Mouse (Mus musculus) monocyte, adult 5-6 weeks (primary cell): ENCODE data around the gene Gm20431. TPM values are rescaled to one million over a fixed set of nuclear protein-coding genes. Genes with fewer than 3 reads are reported as not detected.

Experiments used
- ATAC-seq: fragments of 153-309, 156-312 bp; replicated peaks from 2 replicates; pipeline ENCODE4 v1.8.0; 2017; ENCODE audit warnings: mild to moderate bottlenecking; ENCODE audit not compliant: low TSS enrichment, insufficient number of reproducible peaks, severe bottlenecking, poor library complexity, low FRiP score
- total RNA-seq: library from RNA; stranded (forward); fragments of 200-1000, 200-491, 200-594 nt; gene quantifications from 3 replicates; pipeline ENCODE4 v1.2.3, GENCODE M21; 2017

Gm20431 gene
- total RNA-seq, 1 experiment from 2014 or later = not detected

DNA sequence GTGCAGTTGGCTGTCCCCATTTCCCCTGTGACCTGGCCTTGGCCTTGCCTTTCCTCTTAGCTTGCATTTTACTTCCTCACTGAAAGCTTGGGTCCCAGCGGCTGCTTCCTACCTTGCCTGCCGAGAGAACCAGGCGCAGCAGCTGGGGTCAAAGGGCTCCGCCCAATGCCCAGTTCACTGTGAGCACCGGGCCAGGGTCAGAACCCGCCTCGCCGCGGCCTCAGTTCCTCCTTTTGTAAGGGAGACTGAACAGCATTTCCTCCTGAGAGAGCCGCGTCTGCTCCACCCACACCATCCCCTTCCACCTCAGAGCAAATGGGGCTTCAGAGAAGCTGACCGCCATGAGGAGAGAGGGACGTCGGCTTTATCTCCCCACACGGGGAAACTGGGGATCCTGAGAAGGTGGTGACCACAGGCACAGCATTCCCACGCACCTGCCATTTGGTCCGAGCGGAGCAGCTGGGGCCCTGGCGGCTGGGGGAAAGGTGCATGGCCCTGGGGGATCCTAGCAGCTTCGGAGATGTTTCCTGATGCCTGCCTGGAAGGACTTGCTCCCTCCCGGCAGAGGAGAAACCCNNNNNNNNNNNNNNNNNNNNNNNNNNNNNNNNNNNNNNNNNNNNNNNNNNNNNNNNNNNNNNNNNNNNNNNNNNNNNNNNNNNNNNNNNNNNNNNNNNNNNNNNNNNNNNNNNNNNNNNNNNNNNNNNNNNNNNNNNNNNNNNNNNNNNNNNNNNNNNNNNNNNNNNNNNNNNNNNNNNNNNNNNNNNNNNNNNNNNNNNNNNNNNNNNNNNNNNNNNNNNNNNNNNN, 72.3 kb downstream of the Gm20431 start:
- peak; percentile 86 for ATAC-seq

DNA sequence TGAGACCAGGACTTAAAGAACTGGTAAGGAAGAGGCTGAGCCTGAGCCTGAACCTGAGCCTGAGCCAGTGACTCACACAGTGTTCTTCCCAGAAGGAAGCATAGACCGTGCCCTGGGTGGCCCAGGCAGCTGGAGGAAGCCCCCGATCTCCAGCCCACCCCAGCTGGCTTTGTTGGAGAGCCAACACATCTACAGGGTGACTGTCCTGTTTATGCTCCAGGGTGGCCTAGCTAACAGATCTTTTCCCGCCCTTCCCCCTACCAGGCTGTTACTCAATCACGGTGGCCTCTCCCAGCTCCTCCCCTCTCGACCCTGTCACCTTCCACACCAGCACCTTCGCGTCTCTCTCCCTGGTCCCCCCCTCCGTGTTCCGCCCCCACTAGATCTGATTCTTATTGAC, 74.3 kb downstream of the Gm20431 start:
- no peak for ATAC-seq

DNA sequence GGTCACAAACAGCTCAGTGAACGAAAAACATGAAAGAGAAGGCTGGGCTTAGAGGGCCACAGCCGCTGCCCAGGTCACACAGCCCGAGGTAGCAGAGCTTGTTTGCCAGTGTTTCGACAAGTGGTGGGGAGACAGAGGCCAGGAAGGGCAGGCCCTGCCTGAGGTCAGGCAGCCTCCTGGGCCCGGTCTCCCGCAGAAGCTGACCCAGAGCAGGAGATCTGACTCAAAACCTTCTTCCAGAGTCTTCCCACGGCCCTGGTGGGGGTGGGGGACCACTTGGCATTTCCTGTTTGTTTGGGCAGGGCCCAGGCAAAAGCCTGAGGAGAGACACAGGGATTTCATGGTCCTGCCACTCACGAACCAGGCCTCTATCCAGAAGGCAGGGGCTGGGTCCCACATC, 75.3 kb downstream of the Gm20431 start:
- no peak for ATAC-seq

DNA sequence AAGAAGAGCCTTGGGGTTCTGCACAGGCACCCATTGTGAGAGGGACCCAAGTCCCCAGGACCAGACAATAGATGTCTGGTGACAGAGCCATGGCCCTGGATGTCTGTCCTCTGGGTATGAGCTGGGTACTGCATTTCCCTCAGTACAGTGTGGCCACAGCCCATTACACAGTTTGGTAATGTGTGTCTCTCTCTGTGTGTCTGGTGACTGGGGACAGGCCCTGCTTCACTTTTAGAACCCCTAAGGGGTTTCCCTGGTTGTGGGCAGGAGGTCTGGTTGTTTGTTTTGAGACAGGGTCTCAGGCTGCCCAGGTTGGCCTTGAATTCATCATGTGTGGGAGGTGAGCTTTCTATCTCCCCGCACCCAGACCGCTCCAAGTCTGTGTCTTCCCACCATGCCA, 76.0 kb downstream of the Gm20431 start:
- no peak for ATAC-seq

DNA sequence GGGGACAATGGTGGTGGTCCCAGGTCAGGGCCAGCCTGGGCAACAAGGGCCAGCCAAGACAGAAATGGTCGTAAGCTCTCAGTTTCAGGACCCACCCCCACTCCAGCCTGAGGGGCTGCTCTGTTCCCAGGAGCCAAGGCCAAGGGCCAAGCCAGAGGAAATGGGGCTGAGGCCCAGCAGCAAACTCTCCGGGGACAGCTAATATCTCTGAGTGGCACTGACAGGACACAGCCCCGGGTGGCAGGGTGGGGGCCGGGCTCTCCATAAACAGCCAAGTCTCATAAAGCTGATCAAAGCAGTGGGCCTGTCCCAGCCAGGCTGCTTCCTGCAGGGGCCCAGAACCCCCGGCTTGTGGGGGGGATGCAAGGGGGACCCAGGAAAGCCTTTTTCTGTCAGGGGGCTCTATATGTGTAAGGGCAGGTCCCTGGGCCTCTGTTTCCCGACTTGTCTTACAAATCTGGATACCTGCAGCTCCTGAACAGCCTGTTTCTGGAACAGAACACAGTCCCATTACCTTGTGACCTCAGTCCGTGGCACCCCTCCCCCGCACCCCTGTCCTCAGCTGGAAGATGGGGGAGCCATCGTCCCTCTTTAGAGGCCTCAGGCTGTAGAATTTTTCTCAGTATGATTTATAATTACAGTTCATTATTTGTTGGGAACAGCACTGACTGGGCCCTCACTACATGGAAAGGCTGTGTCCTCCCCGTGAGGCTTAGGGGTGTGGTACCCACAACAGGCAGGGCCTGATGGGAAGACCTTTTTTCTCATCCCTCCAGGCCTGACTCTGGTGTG, 77.9 kb downstream of the Gm20431 start:
- no peak for ATAC-seq

DNA sequence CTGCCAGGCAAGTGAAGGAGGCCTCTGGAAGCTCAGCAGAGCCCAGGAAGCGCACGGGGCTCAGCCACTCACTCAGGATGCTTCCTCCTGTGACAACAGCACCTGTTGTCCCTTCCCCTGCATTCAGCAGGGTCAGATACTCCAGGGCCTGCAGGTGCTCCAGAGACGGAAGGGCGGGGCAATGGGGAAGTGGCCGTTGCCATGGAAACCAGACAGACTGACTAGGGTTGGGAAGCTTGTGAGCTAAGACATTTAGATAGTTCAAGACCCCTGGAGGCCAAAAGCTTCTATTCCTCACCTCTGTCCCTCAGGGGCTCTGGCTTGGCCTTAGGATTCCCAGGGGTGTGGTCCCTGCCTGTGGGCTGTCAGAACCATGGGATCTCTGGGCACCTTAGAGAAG, 82.8 kb downstream of the Gm20431 start:
- no peak for ATAC-seq

DNA sequence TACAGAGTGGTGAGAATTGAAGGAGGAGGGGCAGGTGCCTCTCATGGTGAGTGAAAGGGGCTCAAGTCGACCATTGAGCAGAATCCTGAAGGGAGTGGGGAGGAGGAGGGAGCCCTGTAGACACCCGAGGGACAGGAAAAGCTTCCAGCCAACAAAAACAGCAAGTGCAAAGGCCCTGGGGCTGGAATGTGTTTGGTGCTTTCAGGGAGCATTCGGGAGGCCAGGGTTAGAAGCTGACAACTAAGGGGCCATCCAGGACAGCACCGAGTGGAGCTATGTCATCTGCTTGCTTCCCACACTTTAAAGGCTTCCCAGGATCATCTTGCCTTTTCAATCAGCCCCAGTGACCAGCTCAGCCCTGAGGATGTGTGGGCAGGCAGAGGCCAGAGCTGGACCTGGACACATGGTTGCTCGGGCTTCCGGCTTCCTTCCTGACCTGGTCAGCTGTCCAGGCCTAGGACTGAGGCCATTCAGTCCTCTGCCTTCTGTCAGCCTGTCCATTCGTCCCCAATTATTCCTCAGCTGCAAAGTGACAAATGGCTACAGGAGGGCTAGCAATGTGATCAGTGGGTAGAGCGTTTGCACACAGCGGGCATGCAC, 84.0 kb downstream of the Gm20431 start:
- ATAC-seq = no peak

DNA sequence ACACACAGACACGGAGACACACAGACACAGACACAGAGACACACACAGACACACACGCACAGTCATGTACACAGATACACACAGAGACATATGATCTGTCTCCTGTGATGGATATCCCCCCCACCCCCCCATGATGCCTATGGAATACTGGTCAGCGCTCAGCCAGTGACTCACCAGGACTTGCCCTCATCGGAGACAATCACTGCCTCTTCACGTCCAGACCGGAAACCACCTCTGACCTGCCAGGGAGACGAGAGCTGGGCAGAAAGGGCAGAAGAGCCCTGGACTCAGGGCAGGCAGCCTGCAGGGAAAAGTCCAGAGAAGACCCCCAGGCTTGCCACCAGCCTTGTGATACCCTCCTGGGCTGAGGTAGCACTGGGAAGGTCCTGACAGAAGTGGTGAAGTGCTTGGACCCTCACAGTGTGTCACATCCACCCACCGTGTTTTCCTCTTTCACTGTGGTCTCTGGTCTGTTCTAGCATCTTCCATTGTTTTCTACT, 85.1 kb downstream of the Gm20431 start:
- ATAC-seq = no peak

DNA sequence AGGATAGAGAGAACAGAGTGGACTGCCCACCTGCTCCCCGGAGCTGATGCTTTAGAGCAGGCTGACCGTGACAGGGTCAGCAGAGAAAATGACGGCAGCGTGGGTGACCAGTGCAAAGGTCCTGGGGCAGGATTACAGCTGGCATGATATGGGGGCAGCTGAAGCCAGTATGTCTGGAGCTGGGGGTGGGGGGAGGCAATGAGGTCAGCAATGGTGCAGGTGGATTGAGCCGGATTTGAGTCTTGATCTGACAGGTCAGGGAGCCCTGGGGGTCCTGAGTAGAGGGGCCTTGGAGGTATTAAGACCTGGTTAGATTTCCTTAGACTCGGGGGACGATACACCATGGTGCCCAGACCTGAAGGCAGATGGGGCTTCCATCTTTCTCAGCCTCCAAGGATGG, 85.7 kb downstream of the Gm20431 start:
- no peak for ATAC-seq

DNA sequence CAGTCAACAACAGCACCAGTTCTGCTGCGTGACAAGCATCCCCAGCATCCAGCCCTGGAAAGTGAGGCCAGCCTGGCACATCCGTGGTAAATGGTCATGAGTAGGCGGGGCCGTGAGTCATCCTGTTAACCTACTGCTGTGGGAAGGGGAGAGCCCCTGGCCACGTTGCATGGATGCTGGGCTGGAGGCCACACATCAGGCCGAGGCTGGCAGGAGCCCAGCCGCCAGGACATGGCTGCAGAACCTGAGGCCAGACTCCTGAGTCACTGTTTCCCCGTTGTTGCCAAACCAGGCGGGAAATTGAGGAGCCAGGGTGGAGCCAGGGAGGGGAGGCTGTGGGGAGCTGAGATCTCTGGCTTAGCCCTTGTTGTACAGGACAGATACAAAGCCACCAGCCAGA, 86.5 kb downstream of the Gm20431 start:
- no peak for ATAC-seq

DNA sequence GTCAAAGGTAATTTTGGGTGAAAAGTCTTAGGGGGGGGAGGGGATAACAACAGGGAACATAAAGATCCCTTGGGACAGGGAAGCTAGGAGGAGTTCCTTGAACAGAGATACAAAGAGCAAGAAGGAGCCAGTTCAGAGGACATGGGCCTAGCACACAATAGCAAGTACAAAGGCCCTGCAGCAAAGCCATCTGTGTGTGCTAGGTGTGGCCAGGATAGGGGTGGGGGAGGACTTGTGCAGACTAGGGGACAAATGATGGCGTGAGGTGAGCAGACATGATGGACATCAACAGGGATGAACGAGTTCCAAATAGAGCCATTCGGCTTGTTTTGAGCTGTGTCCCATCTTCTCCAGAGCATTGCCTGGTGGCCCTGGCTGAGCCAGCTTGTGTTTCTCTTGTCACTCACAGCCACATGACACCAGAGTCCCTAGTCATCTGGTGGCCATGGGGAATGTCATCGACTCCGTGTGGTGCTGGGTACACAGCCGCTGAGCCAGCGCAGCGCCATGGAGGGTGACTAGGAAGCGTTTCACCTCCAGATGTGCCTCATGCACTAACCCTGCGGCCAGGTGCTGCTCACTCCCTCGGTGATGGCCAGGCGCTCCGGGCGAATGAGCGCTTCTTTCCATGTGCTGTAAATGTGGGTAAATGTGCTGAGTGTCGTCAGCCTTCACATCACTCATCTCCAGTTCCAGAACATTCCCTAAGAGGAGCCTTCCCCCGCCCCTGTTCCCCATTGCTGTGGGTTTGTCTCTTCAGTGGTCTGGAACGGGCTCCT, 89.7 kb downstream of the Gm20431 start:
- ATAC-seq = no peak

DNA sequence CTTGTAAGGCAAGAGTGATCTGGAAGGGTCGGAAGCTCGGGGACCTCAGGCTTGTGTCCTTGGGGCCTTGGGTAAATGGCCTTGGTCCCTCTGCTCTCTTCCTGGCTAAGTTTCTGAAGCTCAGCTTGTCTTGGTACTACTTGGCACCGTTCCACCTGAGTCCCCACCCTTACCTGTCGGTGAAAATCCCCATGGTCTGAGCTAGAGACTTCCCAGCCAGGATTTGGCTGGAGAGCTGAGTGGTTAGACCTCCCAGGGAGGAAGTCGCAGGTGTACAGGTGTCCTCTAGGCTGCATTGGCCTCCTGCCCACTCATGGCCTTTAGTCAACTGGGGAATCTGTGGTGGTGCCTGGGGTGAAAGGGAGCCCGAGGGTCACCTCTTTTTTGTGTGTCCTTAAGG, 90.5 kb downstream of the Gm20431 start:
- no peak for ATAC-seq

DNA sequence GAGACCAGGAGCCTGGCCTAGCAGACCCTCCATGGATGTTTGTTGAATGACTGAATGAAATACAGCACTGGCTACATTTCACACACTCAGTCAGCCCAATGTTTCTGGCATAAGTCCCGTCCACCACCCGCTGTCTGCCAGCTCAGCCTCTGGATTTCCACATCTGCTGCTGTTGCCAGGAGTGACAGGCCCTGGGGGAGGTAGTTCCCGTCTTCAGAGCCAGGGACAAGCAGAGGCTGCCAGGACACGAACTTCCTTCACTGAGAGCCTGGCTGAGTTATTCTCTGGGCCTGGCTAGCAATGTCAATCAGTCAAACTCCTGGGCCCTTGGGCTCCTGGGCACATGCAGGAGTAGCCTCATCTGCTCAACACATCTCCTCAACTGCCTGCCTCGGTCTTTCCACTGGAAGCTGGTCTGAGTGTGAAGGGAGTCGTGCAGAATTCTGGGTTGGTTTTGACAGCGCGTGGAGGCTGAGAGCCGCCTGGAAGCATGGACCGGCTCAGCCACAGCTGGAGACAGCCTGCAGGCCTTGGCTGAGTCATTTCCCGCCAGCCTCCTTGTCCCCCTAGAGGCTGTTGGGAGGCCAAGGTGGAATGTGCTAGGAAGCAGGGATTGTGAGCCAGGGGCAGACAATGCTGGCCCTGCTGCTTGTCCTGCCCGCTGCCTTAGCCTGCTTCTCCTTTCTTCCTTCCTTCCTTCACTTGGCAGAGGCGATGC, 91.2 kb downstream of the Gm20431 start:
- ATAC-seq = no peak

DNA sequence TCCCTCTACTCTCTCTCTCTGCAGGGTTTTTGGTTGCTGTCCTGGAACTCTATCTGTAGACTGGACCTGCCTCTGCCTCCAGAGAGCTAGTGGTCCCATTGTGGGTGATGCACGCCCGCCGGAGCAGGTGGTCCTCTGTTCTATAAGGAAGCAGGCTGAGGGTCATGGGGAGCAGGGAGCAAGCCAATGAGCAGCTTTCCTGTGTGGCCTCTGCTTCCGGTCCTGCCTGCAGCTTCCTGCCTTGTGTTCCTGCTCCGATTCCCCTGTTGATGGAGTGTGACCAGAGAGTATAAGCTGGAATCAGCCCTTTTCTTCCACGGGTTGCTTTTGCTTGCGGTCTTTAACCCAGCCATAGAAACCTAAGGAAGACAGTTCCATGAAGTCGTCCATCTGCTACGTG, 93.2 kb downstream of the Gm20431 start:
- no peak for ATAC-seq

DNA sequence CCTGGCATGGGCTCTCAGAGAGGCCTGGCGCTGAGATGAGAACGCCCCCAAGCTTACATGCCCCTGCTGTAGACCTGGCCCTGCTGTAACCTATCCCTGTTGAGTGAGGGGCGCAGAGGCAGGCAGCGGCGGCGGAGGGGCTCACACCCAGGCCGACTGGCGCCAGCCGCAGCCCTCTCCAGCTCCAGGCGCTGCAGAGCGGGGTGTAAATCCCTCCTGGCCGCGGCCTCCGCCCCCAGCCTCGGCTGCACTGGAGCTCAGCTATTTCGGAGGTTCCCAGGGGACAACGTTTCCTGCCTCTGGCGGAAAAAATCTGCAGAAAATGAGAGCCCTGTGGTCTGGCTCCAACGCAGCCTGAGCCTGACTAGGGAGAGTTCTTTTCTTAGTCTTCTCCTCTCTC, 95.6 kb downstream of the Gm20431 start:
- no peak for ATAC-seq

DNA sequence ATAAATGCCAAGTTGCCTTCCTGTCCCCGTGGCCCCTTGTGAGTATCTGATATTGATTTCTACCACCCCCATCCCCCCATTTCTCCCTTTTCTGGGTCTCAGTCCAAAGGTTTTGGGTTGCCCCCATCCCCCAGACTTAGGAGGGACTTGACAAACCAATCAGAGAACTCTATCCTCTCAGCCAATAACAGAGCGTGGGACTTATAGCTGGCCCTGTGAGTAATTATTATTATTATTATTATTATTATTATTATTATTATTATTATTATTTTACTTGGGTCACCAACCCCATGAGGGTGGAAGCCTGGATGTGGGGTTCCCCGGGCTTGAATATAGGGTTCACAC, 96.0 kb downstream of the Gm20431 start:
- ATAC-seq = no peak

DNA sequence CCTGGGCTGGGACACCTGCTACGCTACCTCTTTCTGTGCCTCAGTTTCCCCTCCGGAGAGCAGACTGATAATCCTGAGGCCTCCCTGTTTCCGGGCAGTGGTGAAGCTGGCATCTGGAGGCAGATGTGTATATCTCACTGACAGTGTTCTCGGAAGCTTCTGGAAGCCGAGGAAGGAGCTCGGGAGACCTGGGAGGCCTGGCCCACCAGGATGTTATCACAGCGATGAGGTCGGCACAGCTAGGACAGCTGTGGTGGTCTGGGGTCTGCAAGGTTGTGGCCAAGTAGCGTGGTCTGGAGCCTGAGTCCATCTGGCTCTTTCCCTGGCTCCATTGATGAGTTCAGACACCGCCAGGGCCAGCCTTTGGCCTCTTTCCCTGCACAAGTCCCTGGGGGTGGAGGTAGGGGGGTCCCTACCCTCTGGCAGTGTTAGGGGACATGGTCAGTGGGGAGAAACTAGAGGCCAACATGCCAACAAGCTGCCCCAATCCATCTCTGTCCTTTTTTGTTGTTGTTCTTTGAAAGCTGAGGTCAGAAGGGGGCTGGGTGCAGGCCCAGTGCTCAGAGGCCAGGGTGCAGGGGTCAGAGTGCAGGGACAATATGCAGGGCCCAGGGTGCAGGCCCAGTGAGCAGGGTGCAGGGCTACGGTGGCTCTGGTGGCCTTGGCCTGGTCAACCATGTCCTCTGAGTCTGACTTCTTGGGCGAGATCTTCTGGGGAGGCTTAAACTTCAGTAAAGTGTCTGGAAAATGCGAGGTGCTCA, 96.6 kb downstream of the Gm20431 start:
- ATAC-seq = no peak

DNA sequence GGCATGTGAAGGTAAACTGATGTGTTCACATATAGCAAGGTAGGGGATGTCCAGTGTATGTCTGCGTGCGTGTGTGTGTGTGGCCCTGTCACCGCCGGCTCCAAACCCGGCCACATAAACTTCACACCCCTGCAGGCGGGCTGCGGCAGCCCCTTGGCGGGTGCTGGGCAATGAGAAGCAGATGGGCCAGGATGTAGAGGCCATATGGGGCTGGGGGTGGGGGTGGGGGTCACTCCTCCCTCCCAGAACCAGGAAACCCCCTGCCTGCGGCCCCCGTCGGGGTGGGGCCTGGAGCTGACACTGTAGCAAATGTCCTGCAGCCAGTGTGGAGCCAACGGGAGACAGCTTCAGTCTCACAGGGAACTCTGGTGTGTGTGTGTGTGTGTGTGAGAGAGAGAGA, 97.6 kb downstream of the Gm20431 start:
- ATAC-seq = no peak
